Mouse (Mus musculus): ENCODE results near the gene Gm10488.
"Not testable (repeated sequence)": the region's sequence is repeated elsewhere in the genome, so short reads cannot be mapped to it uniquely, and the experiment has no call there.

The Gm10488 gene

GRCm38 (mm10) chrX:29976014-29976413 lies at the start of gene Gm10488:
TSS of gene Gm10488 (plus strand) at chrX:29976314.
- not testable (repeated sequence) for DNase-seq (ENCODE audit: low spot score)

Data from ovary, adult 18-20 months (tissue).